In the genomic region with DNA sequence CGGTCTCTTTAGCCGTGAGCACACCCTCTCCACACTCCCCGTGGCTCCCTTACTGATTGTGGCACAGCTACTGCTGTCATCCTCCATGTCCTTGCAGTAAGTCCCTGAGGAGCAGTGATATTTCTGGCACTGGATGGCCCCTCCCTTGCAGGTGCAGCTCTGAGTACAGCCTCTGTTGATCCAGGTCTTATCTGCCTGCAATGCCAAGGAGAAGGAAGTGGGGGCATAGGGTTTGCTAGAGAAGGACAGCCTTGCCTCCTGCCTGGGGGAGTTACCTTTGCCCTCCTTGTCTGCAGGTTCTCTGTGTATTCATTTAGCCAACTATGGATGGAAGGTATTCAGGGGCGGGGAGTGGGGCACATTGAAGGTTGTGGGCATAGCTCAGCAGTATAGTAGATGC, we compare ENCODE assay signal across 19 mouse cellular contexts. TPM values are rescaled to one million over a fixed set of nuclear protein-coding genes. Genes with fewer than 3 reads are reported as not detected.
"Had no signal": no experiment of that assay in that cellular context is flagged by ENCODE, and none has a peak within 500 bp of the region (broad histone marks: within the 10 kb centered on the region; RNA-seq: fewer than 3 reads in every experiment).

No protein-coding gene starts in this region.

- H3K9ac ChIP-seq: kidney, embryonic 15.5 days; limb, embryonic 12.5 days; limb, embryonic 15.5 days; liver, embryonic 14.5 days; midbrain, embryonic 13.5 days; neural tube, embryonic 13.5 days had no signal

- H3K4me1 ChIP-seq: limb, embryonic 12.5 days; limb, embryonic 15.5 days; midbrain, embryonic 13.5 days; neural tube, embryonic 13.5 days had no signal

- DNase-seq: left cerebral cortex, postnatal 4 days; lung, adult 2 months; lung, postnatal 36 days; retina, postnatal 1 day; thymus, postnatal 25 days had no signal

- H3K4me2 ChIP-seq: kidney, embryonic 15.5 days; limb, embryonic 12.5 days; limb, embryonic 15.5 days; liver, embryonic 11.5 days; midbrain, embryonic 13.5 days; neural tube, embryonic 13.5 days had no signal

- ATAC-seq: hindbrain, embryonic 16.5 days; midbrain, embryonic 13.5 days; midbrain, embryonic 16.5 days had no signal

- H3K36me3 ChIP-seq: kidney, embryonic 15.5 days; limb, embryonic 12.5 days; limb, embryonic 15.5 days; midbrain, embryonic 10.5 days; midbrain, embryonic 13.5 days; neural tube, embryonic 13.5 days had no signal

- H3K27ac ChIP-seq: kidney, embryonic 15.5 days; limb, embryonic 12.5 days; limb, embryonic 15.5 days; liver, embryonic 14.5 days; midbrain, embryonic 10.5 days; midbrain, embryonic 13.5 days; neural tube, embryonic 13.5 days had no signal

- H3K27me3 ChIP-seq: kidney, embryonic 15.5 days; limb, embryonic 15.5 days; midbrain, embryonic 13.5 days; neural tube, embryonic 13.5 days had no signal

- H3K4me3 ChIP-seq: kidney, embryonic 15.5 days; limb, embryonic 12.5 days; limb, embryonic 15.5 days; megakaryocyte, embryonic 14.5 days; midbrain, embryonic 10.5 days; midbrain, embryonic 13.5 days; myocyte; neural tube, embryonic 13.5 days had no signal

- H3K9me3 ChIP-seq: kidney, embryonic 15.5 days; limb, embryonic 12.5 days; limb, embryonic 15.5 days; megakaryocyte, embryonic 14.5 days; midbrain, embryonic 10.5 days; midbrain, embryonic 13.5 days; neural tube, embryonic 13.5 days had no signal

RNA-seq across cellular contexts. Expression of gene Zan, which starts 57.0 kb away (rescaled TPM):
- total RNA-seq: monocyte, adult 5-6 weeks; neutrophil, adult 5-6 weeks had no signal
